Mouse (Mus musculus): ENCODE results near the gene Ptrh2.

Ptrh2 gene

DNA sequence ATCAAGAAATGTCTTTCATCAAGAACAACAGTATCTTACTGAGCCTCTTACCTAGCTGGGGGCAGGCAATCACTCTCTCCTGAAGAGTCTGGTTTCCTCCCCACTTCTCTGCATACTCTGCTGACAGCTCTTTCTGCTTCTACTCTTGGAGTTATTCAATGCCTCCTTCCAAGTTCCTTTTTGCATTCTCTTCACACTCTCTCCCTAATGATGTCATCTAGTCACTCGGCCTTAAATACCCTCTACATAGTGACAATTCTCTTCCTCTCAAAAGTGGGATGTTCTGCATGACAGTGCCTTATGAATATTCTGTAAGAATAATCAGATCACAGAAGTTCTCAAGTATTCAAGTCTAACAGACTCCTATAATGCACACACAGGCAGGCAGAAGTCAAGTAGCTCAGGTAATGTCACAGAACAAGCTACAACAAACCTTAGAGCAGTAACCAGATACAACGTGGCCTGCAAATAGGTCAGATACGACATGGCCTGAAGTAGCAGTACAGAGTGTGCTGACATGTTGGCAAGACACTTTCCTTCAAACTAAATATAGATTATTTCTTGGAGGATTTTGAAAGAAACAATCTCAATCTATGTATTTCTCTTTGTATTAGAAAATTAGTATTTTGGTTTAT, 12.6 kb upstream of the Ptrh2 start:
- no peak for DNase-seq (ENCODE audit: low spot score in 2 of 2)

DNA sequence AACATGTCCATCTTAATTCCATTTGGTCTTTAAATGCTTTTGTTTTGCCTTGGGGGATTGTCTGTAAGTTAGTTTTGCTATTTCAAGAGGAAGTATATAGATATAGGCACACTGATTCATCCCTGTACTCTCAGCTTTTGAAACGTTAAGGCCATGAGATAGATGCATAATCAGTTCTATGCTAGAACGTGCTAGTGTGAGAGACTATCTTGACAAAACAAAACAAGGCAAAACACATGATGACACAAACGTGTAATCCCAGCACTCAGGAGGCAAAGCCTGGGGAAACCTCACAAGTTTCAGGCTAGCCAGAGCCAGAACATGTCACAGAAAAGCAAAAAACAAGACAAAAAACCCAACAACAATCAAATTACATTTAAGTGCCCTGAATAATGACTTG, 11.0 kb upstream of the Ptrh2 start:
- no peak for DNase-seq (ENCODE audit: low spot score in 2 of 2)

DNA sequence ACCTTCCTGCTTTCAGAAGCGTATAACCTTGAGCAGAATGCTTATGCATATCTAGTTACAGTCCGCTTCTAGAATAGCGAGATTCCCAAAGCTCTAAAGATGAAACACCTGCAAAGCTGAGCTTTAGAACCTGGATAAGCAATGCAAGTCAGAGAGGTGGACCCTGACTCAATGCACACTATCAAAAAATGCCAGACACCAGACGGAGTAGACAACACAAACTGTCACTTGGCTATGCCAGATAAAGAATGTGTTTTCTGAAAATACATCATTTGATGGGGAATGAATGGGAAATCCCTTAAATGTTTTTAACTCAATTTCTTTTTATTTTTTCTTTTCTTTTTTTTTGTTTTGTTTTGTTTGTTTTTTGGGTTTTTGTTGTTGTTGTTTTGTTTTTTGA, 8.3 kb upstream of the Ptrh2 start:
- DNase-seq (ENCODE audit: low spot score in 2 of 2), result no peak

DNA sequence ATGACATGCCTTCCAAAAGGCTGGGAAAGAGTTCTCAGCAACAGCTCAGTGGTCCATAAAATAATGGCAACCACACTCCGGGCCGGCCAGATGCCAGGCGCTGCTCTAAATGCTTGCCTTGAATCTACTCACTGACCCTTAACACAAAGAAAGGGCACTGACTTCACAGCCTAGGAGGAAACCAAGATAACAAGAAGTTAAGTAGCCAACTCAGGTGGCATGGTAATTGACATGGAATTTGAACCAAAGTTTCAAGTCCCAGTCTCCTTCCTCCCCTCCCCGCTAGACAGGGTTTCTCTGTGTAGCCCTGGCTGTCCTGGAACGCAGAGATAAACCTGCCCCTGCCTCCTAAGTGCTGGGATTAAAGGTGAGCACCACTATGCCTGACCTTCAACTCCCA, 4.8 kb upstream of the Ptrh2 start:
- no peak for DNase-seq (ENCODE audit: low spot score in 2 of 2)

DNA sequence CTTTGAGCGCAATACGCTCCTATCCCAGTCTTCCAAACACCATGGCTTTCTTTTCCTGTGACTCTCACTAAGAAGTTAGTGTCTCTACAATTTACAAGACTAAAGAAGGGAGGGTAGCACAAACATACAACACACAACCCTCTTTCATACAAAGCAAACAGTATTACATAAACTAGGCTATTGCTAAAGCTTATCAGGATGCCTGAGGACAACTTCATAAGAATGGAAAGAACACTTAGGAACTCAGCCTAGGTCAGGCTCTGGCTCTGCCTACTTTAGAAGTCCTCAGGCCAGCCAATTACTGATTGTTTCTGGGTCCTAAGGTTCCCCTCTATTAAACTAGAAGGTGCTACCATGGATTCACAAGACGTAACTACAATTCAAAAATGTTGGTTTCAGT, 3.1 kb upstream of the Ptrh2 start:
- no peak for DNase-seq (ENCODE audit: low spot score in 2 of 2)

DNA sequence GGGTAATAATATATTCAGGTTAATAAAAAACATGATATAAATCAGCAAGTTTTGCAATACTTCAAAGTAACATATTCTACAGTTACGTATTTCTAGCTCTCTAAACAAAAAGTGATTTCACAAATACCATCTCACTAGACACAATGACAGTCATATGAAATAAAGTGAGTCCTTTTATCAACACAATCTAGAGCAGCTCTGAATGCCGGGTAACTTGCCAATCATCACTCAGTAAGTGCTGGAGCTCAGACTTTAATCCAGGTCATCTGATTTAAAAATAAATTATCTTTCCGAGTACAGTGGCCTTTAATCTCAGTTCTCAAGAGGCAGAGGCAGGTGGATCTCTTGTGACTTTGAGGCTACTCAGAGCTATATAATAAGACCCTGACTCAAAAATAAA, 2.4 kb upstream of the Ptrh2 start:
- no peak for DNase-seq (ENCODE audit: low spot score in 2 of 2)

DNA sequence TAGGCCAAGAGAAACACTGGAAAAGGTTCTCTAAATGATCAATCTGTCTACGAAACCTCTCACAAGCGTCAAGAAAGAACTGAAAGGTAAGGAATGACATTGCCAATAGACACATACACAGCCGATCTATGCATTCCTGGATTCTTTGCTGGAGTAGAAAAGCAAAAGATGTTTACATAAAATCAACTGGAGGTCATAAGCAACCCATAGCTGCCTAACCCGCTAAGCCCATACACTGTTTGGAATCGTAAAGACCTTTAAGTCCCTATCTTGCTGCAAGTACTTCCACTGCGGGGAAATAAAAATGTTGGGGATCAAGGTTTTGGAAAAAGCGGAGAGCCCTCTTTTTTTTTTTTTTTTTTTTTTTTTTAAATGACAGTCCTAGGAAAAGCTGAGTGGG, 924 bp upstream of the Ptrh2 start:
- no peak for DNase-seq (ENCODE audit: low spot score in 2 of 2)

DNA sequence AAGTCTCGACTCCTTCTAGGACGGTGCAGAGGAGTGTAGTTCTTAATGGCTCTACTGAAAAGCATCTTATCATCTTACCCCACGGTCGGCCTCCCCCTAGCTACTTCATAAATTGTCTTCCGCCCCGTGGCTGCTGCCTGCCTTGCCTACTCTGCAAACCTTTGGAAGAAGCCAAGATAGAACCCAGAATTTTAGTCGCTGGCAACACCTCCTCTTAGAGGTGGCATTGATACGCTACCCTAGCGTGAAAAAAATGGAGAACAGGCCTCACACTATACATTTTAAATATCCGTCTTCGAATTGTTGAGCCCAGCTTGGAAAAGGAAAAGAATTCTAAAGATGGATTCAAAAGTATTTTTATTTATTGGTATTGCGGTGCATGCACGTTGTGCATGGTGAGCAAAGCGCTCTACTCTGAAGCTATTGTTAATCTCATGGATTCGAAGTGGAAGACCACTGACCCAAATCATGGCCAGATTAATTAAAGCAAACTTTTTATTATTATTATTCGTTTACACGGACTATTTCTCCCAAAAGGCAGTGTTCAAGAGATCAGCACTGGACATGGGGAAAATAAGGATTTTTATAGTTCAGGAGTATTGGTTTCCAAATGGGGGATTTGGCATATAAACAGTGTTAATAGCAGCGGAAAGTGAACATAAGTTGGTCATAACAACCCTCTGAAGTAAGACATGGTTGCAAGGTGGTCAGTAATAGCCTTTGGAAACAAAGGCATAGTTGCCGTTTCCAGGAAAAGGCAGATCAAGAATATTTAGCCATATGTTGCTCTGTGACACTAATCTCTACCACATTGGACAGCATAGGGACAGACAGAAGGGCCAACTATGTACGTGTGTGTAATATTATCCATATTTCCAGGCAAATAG, 584 bp downstream of the Ptrh2 start:
- no peak for DNase-seq (ENCODE audit: low spot score in 2 of 2)

DNA sequence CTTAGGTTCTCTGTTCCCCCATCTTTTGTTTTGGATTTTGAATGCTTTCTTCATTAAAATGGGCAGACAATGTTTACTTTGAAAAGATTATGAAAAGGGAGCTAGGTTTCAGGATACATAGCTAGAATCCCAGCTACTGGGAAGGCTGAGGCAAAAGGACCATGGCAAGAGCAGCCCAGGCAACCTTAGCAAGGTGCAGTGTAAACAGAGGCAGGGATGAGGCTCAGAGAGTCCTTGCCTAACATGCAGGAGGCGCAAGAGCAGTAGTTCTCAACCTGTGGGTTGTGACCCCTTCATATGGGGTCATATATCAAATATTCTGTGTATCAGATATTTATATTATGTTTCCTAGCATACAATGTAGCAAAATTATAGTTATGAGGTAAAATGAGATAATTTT, 1.6 kb downstream of the Ptrh2 start:
- no peak for DNase-seq (ENCODE audit: low spot score in 2 of 2)

DNA sequence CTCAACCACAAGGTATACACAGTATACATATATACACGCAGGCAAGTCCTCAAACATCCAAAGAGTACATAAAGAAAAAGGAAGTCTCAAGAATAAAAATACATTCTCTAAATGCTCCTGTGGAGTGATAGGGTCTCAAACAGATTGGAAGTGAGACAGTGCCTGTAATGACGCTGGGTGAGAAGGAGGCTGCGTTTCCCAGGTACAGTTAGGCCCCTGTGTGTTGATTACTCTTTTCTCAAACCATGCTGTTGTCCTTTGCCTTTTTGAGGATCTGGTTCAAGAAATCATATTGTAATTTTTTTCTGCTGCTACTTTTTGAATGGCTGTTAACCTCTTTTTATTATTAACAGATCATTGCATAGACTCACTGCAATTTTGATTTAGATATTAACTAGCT, 6.6 kb downstream of the Ptrh2 start:
- no peak for DNase-seq (ENCODE audit: low spot score in 2 of 2)

DNA sequence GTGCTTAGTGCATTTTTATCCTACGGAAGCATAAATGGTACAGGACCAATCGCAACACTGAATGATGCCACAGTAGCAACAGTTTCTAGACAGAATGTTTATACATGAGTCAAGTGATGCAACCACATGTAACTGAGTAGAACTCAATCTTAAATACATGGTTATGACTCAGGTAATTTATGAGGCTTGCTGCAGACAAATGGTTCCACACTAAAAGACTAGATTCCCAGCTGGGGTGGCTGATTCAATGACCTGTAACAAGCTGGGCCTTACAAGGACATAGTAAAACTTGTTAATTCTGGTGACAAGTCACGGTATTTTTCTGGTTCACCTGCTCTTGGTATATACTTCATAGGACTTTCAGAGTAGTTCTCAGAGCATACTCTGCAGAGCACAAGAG, 7.7 kb downstream of the Ptrh2 start:
- DNase-seq (ENCODE audit: low spot score in 2 of 2), result no peak

DNA sequence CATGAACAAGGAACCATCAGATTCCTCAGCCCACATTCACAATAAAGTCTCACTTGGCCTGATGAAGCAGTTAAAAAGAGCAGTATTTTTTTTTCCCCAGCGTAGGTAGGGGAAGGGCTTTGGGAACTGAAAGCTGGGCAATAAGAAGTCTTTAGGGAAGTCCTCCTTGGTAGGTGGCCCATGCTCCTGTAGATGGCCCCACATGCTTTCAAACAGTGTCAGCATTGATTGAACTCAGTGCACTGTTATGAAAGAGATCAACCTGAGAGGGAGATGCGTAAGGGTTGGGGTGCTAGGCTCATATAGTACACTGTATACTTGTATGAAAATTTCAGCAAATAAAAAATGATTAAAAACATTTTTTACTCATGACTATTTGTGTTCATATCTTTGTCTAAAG, 8.2 kb downstream of the Ptrh2 start:
- DNase-seq (ENCODE audit: low spot score in 2 of 2), result no peak

DNA sequence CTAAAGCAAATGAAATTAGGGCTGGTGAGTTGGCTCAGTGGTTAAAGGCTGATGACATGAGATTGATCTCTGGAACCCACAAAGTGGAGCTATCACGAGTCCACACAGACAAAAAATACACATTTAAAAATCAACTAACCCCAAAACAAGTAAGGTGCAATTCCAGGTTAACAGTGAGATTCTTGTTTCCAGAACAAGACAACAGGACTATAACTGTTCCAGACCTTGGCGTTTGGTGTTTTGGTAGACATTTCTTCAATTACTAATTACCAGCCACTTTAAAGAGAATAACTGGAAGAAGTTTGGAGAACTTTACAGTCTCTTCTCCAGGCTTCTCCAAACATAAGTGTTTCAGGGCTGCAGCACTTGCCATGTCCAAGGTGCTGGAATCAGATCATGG, 8.8 kb downstream of the Ptrh2 start:
- no peak for DNase-seq (ENCODE audit: low spot score in 2 of 2)

DNA sequence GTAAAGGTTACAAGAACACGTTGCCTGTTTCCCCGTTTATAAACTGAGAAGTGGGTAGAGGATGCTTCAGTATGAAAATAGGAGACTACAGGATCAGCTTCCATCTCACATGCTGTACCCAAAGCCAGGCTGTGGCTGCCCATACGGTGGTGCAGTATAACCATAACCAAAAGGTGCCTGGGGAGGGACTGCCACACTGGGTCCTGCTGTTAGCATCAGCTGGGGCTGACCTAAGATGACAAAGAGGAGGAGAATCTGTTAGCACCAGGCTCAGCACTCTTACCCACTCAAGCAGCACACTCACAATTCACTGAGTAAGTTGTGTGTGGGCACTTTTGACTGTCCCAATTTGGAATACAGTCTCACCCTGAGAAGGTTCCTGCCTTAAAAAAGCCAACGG, 11.7 kb downstream of the Ptrh2 start:
- DNase-seq (ENCODE audit: low spot score in 2 of 2), result no peak

DNA sequence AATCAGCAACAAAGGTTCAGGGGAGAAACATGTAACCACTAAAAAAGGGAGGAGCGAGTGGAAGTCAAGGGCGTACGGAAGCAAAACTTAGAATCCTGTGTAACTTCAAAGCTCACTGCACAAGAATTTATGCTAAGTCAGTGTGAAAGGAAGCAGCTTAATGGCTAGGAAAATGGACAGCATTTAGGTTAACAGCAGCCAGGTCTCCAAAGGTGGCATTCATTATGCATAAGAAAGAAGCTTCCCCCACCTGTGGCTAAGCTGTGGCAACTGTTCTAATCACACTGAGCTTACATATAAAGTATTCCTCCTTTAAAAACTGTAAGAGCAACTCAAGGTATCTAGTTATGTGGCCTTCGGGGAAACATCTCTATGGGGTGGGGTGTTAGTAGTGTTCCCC, 17.4 kb downstream of the Ptrh2 start:
- no peak for DNase-seq (ENCODE audit: low spot score in 2 of 2)

DNA sequence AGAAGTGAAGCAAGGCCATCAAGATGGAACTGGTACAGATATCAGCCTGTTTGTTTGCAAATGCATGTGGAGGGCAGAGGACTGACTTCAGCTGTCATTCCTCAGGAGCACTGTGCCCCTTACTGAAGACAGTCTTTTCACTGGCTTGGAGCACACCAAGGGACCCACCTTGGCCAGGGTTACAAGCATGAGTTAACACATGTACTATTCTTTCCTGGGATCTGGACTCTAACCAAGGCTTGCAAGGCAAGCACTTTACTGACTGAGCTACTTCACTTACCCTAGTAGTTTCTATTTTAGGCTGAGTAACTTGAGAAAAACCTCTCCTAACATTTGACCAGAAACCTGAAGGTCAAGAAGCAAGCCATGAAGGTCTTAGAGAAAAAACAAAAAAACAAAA, 30.8 kb downstream of the Ptrh2 start:
- no peak for DNase-seq (ENCODE audit: low spot score in 2 of 2)

DNA sequence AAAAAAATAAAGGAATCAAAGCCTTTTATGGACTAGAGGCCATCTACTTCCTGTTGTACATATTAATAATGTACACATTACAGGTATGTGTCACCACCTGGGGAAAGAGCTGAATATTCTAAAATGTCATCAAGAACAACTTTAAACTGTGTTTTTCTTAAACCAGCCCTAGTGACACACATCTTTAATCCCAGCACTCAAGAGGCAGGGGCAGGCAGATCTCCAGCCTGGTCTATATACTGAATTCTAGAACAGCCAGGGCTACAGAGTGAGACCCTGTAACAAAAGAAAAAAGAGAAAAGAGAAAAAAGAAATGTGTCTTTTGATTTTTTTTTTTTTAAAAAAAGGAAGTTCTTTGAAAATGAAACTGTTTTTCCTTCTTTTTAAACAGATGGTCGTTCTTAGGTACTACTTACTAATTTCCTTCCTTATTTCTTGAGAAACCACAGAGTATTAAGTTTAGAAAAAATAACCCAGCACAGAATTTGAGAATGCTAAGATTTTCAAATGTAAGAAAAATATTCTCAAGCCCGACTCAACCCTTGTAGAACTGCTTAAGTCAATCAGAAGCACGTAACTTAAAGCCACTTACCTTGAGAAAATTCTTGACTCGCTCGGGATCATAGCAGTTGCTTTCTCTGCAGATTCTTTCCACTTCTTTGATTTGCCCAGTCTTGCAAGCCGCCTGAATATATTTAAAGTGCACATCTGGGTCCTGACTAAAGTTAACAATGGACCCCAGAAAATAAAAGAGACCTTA, 33.7 kb downstream of the Ptrh2 start:
- DNase-seq (ENCODE audit: low spot score in 2 of 2), result no peak

DNA sequence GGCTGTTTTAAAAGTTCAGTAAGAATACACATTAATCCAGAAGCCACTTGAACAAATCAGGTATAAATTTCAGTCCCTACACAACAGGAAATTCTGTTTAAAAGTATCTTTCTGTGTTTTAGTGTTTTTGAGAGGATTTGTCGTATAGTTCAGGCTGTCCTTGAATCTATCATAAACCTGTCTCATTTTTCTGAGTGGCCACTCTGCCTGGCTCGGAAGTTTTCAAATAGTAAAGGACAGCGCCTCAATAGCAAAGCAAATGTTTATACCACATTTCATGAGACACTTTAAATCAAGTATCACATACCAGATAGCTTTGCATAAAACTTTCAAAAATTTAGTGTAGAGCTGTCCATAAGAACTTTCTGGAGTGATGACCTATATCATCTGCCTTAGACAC, 34.6 kb downstream of the Ptrh2 start:
- DNase-seq (ENCODE audit: low spot score in 2 of 2), result no peak

DNA sequence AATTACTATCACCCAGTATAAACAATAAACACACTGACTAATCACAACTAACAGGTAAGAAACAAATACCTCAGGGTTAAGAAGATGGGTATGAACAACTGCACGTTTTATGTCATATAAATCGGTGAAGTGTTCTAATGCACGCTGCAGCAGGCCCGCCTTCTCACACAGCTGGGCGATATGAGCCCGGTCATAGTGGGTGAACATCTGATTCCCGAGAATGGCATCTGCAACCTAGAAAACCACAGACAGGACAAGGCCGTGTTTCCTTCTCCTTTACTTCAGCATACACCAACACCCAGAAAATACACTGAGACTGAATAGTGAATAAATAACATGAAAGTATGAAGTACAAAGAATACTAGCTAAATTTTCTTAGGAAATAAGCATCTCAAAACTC, 35.6 kb downstream of the Ptrh2 start:
- no peak for DNase-seq (ENCODE audit: low spot score in 2 of 2)

DNA sequence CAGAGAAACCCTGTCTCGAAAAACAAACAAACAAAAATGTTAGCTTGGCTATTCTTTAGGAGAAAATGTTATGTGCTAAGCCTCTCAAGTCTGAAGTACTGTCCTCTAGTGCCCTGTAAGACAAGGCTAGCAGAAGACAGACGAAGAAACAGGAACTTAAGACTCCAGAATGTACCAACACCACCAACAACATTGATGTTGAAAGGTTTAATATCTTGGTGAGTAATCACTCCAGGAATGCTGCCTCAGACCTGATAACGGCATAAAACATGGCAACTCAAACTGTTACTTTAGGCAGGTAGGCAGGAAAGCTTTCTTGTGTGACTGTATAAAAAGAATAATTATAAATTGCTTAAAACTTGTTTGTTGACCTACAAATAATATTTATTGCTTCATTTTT, 40.2 kb downstream of the Ptrh2 start:
- no peak for DNase-seq (ENCODE audit: low spot score in 2 of 2)

DNA sequence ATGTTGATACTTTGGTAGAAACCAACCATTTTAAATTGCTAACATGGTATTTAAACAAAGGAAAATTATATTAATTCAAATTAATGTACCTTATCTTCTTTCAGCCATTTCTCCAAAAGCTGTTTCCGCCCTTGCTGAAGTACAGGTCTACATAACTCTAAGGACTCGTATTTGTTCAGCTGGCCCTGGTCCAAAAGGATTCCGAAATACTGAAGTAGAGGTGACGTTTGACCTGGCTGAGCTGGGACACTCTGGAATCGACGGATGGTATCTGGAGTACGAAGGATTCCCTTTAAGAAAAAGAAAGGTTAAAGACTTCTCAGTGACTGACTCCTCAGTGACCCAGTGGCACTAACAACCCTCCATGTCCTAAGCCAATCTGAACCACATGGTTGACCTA, 41.2 kb downstream of the Ptrh2 start:
- DNase-seq (ENCODE audit: low spot score in 2 of 2), result no peak

DNA sequence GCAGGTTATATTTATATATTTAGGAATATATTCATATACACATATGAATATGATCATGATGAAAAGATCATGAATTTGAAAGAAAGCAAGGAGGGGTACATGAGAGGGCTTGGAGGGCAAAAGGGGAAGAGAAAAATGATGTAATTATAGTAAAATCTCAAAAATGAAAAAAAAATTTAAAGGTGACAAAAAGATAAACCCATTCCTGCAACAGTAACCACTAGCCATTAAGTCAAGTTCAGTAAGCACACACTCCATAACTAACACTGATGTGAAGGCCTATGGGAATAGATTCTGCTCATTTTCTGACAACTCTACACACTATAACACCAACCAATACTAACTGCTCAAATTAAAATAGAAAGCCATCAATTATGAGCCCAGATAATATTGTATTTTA, 41.8 kb downstream of the Ptrh2 start:
- no peak for DNase-seq (ENCODE audit: low spot score in 2 of 2)

DNA sequence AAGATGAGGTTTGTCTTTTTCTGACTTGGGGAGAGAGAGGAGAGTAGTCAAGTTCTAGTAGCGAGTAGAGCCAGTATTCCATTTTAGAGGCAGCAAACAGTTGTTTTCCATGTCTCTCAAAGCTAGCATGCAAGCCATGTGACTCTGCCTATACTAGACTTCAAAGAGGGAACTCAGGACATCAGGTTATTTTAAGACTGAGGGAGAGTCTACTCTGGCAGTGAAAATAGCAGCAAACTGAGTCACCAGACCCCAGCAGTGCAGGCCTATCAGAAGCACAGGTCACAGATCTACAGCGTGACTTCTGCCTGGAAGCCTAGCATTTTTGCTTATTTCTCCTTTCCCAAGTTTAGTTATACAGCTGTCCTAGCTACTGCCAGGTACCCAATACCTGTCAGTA, 47.7 kb downstream of the Ptrh2 start:
- no peak for DNase-seq (ENCODE audit: low spot score in 2 of 2)

Measured in urinary bladder, postnatal 4 days (tissue).